Mouse (Mus musculus) brain, embryonic 14.5 days (tissue): Measurements from ENCODE around the gene Arl13b.

Experiments used
- CTCF ChIP-seq: fragments of 200-500 bp; IDR thresholded peaks from 2 replicates; pipeline ENCODE4 v1.5.1; 2012; ENCODE audit warnings: inconsistent platforms, mild to moderate bottlenecking, moderate library complexity, borderline replicate concordance; ENCODE audit not compliant: insufficient read depth, insufficient read length; ENCODE audit errors: extremely low read depth
- POLR2A ChIP-seq: fragments of 200-500 bp; IDR thresholded peaks from 2 replicates; pipeline ENCODE4 v1.6.1; 2012; ENCODE audit warnings: mild to moderate bottlenecking, inconsistent platforms, borderline replicate concordance; ENCODE audit not compliant: poor library complexity, insufficient read depth, insufficient read length, severe bottlenecking; ENCODE audit errors: extremely low read depth

DNA sequence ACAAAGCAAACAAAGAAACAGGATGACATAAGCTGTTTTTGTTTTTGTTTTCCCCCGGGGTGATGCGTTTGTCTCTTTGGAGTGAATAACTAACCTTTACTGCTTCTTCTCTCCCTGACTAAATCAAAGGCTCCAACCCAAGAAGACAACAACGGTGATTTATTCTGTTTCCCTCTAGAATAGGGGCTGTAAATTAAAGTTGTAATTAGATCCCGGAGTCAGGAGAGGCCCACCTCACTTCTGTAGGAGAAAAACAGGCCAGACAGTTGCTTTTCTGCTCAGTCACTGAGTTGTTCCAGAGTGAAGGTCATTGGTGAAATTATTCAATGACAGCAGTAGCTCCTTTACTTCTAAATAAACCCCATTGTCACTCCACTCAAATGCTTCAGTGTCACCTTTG is 26.3 kb upstream of the Arl13b start:
- TF ChIP-seq CTCF = no peak
- no peak for TF ChIP-seq POLR2A
